Mouse (Mus musculus) kidney, adult 9 months (tissue): ENCODE measurements around the gene Sox10.

Source experiments
- DNase-seq: peaks from one replicate; pipeline ENCODE4 v3.0.0; 2022

Gene Sox10

DNA sequence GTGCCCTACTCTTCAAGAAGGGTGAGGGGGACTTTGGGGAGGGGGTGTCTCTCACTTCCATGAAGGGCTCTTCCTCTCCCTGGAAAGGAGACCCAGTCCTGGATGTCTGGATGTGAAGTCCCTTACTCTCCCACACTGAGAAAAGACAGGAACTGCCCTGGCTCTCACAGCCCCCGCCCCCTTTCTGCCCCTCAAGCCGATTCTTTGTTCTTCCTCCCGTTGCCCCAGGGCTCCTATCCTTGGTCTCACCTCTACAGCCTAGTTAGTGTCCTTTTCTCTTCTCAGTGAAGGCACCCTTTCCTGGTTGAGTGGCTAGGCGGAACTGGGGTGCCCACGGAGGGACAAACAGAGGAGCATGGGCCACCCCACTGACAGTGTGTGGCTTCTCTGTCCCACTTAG lies at the start of gene Sox10:
TSS of gene Sox10 (minus strand) at position 101 of the 400 bp plus-strand sequence.
- DNase-seq: no peak

DNA sequence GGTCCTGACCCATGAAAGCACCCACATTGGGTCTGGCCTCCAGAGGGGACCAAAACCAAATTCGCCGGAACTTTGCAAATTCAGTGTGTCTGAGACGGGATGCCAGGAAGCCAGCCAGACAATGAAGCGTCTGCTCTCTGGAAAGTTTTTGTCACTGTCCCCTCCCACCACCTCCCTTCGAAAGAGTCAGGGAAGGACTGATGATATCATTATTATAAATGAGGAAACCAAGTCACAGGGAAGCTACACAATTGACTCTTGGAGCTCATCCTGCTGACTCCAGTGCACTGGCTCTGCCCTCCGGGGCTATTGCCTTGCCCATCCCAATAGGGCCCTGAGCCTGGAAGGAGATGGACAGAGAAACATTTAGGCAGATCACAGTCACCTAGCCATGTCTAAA lies 48.6 kb upstream of the Sox10 start:
- DNase-seq: peak; percentile 22

GRCm38 (mm10) chr15:79212750-79213446 lies 47.9 kb upstream of the Sox10 start:
- DNase-seq: no peak

DNA sequence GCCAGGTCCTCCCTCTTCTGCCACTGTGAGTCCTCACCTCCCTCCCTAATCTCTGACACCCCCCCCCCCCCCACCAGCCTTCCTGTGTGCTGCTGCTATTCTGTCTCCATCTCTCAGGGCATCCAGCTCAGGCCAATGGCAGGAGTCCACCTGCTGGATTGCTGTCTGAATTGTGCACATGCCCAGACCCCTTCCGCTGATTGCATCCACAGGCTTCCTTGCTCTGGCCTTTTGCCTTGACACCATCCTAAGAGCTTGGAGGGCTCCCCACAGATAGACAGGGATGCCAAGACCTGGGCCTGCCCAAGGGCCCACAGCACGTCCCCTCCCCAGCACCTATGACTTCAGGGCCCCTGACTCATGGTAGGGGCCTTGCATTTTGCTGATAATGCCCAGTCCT lies 45.3 kb upstream of the Sox10 start:
- no peak for DNase-seq

GRCm38 (mm10) chr15:79208758-79209439 lies 43.9 kb upstream of the Sox10 start:
- peak; percentile 70 for DNase-seq

GRCm38 (mm10) chr15:79208211-79208610 lies 43.2 kb upstream of the Sox10 start:
- DNase-seq: no peak

GRCm38 (mm10) chr15:79202575-79202974 lies 37.5 kb upstream of the Sox10 start:
- no peak for DNase-seq

- DNase-seq: no peak
Observed at GRCm38 (mm10) chr15:79201491-79202150, 36.6 kb upstream of the Sox10 start.

- DNase-seq: no peak
Observed at GRCm38 (mm10) chr15:79199390-79199976, 34.4 kb upstream of the Sox10 start.

GRCm38 (mm10) chr15:79195492-79195891 lies 30.5 kb upstream of the Sox10 start:
- DNase-seq: no peak

DNA sequence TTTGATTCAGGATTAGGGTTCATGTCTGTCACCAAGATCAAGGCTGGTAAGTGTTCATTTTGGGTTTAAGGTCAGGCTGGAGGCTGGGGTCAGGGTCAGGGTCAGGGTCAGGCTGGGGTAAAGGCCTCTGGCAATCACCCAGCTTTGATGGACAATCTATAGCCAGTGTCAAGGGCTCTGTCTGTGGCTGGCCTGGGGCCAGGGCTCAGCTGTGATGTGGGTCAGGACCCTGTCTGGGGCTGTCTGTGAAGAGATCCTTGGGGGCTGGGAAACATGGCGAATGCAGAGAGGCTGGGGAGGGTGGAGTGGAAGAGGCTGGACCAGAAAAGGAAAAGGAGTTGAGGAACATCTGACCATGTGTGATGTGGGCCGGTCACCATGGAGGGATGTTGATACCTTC lies 29.9 kb upstream of the Sox10 start:
- no peak for DNase-seq

- DNase-seq: no peak
Observed at GRCm38 (mm10) chr15:79194048-79194447, 29.0 kb upstream of the Sox10 start.

GRCm38 (mm10) chr15:79192885-79193845 lies 28.1 kb upstream of the Sox10 start:
- no peak for DNase-seq

DNA sequence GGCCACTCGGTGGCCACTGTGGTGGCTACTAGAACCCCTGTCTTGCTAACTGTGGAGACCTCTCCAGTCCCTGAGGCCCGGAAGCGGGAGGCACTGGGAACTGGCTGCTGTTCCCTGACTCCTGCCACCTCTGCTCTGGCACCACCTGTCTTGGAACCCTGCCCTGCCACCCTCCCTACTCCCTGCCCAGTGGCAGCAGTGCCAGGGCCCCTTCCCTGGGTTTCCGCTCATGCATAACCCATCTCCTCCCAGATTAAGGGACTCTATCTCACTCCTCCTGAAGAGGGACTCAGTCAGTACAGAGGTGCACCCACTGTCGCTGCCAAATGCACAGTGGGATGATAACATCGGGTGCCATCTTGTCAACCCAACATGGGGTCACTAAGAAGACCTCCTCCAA lies 27.4 kb upstream of the Sox10 start:
- no peak for DNase-seq

GRCm38 (mm10) chr15:79191426-79191825 lies 26.4 kb upstream of the Sox10 start:
- no peak for DNase-seq

GRCm38 (mm10) chr15:79187819-79188218 lies 22.8 kb upstream of the Sox10 start:
- no peak for DNase-seq

DNA sequence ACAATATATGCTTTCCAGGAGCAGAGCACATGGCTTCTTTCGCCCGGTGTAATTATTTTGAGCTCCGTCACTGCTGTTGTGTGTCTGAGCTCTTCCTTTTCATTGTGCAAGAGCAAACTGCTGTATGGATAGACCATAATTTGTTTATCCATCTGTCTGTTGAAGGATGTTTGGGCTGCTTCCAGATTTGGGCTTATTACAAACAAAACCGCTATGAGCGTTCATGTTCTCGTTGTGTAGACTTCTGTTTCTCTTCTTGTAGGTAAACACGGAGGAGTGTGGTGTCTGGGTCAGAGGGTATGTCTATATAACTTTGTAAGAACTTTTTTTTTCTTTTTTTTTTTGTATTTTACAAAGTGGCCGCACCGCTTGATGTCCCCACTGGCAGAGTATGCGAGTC lies 20.2 kb upstream of the Sox10 start:
- no peak for DNase-seq

DNA sequence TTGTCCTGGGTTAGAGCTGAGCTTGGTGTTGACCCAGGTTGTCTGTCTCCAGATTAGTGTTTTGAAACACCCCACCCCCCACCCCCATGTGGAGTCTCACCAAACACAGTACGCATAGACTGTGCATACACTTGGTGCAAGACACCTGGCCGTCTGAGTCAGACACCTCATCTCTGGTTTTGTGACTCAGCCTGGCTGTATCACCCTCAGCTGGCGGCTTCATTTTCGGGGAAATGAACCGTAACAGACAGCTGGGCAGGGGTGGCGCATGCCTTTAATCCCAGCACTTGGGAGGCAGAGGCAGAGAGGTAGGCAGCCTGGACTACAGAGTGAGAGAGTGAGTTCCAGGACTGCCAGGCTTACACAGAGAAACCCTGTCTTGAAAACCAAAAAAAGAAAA lies 11.9 kb upstream of the Sox10 start:
- no peak for DNase-seq

DNA sequence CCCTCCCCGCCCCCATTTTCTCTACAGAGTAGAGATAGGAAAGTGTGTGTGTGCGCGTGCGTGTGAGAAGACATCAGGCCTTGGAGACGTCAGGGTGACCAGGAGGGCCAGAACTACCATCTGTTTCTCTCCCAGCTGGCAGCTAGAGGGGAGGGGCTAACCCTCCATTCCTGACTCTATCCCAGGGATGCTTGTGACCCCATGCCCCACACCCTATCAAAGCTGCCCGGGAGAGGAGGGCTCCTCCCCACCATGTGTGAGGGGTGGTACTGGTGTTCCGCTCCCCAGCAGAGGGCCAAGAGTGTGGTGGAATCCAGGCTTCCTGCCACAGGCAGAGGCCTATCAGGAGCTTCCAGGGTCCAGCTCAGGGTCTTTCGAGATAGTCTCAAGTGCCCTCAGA lies 1.7 kb upstream of the Sox10 start:
- no peak for DNase-seq

DNA sequence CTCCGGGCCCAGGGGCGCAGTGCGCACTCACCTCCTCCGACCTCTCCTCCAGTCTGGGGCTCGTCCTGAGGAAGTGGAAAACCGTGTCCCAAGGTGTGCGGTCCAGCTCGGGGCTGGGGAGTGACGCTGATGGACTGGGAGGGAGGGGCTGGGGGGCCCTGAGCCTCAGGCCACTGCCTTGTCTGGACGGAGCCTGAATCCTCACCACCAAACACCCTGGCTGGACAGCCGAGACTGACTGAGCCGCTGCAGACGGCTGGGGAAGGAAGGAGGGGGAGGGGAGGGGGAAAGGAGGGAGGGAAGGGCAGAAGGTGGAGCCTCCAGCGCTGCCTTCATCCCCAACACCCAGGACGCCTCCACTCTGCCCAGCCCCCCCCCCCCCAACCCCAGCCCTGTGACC lies 789 bp downstream of the Sox10 start:
- DNase-seq: no peak

GRCm38 (mm10) chr15:79162822-79163221 lies 2.2 kb downstream of the Sox10 start:
- DNase-seq: no peak

- DNase-seq: no peak
Observed at GRCm38 (mm10) chr15:79162301-79162700, 2.7 kb downstream of the Sox10 start.

GRCm38 (mm10) chr15:79155572-79155971 lies 9.5 kb downstream of the Sox10 start:
- no peak for DNase-seq
